Mouse (Mus musculus) embryonic fibroblast, embryonic 13.5 days (primary cell): Measurements from ENCODE around the gene Adamts18. TPM values are rescaled to one million over a fixed set of nuclear protein-coding genes. Genes with fewer than 3 reads are reported as not detected.

Experiments used
- H3K27ac ChIP-seq: 2 replicates; pipeline ENCODE4 v1.5.1; 2012; ENCODE audit warnings: low read length, control low read depth, inconsistent platforms; ENCODE audit not compliant: insufficient read depth
- H3K4me1 ChIP-seq: 2 replicates; pipeline ENCODE4 v1.6.1; 2011; ENCODE audit warnings: low read length; ENCODE audit not compliant: control insufficient read depth, insufficient read depth
- H3K4me3 ChIP-seq: 2 replicates; pipeline ENCODE4 v1.5.1; 2011; ENCODE audit warnings: mild to moderate bottlenecking, control low read depth, low read length; ENCODE audit not compliant: insufficient read depth
- CTCF ChIP-seq: IDR thresholded peaks from 2 replicates; pipeline ENCODE4 v1.5.1; 2011; ENCODE audit warnings: mild to moderate bottlenecking, control low read depth, low read length, moderate library complexity, borderline replicate concordance; ENCODE audit not compliant: insufficient read depth
- POLR2A ChIP-seq: IDR thresholded peaks from 2 replicates; pipeline ENCODE4 v1.6.1; 2011; ENCODE audit warnings: low read depth, mild to moderate bottlenecking, control low read depth, low read length, moderate library complexity
- polyA plus RNA-seq: library from polyadenylated mRNA; stranded (reverse); fragments of >200 nt; gene quantifications from 2 replicates; pipeline ENCODE4 v1.2.4, GENCODE M21; 2011; ENCODE audit warnings: low read depth; ENCODE audit not compliant: missing spikeins, insufficient read length

Adamts18 gene
- polyA plus RNA-seq, 1 experiment: 0.30 TPM

DNA sequence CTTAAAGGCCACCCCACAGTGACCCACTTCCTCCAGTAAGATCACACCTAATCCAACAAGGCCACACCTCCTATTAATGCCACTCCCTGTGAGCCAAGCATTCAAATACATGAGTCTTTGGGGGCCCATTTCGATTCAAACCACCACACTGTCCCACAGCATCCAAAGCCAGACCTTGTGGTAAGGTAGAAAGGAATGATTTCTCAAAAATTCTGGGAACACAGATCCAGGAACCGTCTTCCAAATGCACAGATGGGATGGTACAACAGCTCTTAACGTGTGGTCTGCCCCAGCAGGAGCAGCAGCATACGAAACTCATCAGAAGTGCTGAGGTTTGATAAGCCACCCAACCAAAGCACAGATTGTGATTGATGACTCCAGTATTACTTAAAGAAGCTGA lies 18.0 kb upstream of the Adamts18 start:
- Histone ChIP-seq H3K4me1 (no peaks in the 10 kb centered on the region), H3K4me3 (no peak overlapping the region), H3K27ac (no peak overlapping the region)
- TF ChIP-seq POLR2A: no peak
- TF ChIP-seq CTCF: no peak

DNA sequence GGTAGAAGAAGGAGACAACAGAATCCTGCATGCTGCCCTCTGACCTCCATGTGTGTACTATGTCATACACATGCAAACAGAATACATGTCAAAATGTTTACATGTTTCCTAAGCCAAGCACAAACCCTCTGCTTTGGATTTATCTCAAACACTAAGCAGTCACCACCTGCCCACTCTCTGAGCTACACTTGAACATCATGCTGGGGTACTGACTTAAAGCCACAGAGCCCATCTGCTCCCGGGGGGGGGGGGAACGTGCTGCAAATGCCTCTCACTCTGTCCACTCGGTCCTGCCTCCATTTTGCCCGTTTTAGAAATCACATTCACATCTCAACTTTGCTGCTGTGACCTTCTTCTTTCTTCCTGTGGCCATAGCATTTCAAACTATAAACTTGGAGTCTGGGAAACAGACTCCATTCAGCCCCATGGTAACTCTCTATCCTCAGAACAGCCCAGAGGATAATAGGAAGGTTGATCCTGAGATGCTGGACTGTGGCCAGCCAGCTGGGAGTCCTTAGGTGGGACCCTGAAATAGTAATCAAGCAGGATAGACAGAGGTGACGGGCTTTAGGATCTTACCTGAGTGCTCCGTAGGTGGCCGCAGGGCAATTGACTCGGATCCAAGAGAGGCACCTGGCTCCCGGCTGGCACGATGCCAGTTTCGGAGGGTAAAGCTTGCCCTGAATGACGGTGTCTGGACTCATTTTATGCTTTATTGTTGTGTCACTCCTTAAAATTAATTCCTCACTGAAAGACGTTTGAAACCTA lies 17.0 kb upstream of the Adamts18 start:
- Histone ChIP-seq H3K4me3 (no peak overlapping the region), H3K27ac (no peak overlapping the region), H3K4me1 (no peaks in the 10 kb centered on the region)
- TF ChIP-seq POLR2A: no peak
- no peak for TF ChIP-seq CTCF

DNA sequence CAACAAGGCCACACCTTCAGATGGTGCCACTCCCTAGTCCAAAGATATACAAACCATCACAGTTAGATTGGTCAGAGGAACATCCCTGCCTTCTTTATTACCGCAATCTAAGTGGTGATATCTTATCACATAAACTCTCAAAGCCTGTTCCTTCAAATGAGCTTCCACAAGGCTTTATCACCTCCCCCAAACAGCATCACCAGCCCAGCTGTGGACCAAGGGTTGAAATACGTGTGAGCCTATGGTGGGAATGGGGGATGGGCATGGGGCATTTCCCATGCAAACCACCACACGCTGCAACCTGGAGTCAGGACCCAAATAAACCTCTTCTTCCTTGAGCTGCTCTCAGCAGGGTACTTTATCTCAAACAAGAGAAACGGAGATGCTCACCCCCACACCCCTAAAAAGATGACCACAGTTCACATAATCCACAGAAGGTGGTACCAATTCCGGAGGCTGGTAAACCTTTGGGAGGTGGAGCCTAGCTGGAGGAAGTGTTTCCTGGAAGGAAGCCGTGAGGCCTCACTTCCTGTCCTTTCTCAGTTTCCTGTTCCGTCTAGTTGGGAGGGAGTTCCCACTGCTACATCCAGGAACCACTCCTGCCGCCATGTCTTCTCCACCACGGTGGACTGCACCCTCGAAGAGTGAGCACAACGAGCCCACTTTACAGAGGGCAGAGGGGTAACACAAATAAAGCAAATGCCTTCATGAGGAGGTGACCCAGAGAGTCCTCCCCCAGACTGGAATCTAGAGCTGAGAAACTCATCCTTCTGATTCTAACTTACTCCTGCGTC lies 11.5 kb upstream of the Adamts18 start:
- no peak overlapping the region for H3K27ac ChIP-seq
- TF ChIP-seq CTCF (no peak), POLR2A (no peak)
- H3K4me3 ChIP-seq: no peak overlapping the region
- no peaks in the 10 kb centered on the region for H3K4me1 ChIP-seq

DNA sequence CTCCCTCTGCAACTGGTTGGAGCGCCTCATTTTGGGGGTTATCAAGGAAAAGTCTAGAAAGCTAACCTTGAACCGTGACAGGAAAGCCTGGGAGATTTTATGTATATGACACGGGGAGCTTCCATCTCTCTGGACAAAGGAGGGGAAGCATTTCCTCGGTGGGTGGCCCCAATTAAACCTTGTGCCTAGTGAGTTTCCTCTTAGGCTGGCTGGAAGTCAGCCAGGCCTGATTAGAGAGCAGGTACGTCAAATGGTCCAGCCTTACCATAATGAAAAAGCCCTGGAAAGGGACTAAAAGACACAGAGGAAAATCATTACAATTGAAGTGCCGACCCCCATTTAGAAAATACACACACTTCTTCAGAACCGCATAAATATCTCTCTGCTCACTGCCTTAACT lies 10.3 kb upstream of the Adamts18 start:
- TF ChIP-seq POLR2A (no peak), CTCF (no peak)
- Histone ChIP-seq H3K4me3 (no peak overlapping the region), H3K27ac (no peak overlapping the region), H3K4me1 (no peaks in the 10 kb centered on the region)

DNA sequence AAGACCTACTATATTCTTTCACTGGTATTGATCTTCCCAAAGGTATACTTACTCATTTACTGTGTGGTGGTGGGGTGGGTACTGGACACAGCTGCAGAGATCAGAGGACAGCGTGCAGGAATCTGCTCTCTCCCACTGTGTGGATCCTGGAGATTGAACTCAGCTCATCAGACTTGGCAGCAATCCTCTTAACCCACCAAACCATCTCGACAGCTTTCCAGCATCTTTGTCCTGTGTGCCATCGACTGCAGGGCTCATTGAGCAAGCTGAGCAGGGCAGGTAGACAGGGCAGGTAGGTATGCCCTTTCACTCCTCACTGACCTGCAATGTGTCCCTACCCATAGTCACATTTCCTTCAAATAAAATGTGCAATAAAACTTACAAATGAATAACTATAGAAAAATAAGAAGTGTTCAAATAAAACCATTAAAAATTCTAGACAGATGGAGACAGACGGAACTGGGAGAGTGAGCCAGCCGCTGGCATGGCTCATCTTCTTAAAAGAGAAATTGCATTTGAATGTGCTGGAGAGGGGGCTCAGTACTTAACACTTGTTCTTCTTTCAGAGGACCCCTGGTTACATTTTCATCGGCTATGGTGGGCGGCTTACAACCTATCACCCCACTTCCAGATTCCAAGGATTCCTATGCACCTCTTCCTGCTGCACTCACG lies 6.2 kb upstream of the Adamts18 start:
- H3K4me3 ChIP-seq: no peak overlapping the region
- no peak for TF ChIP-seq POLR2A
- no peak for TF ChIP-seq CTCF
- H3K27ac ChIP-seq: no peak overlapping the region
- no peaks in the 10 kb centered on the region for H3K4me1 ChIP-seq

DNA sequence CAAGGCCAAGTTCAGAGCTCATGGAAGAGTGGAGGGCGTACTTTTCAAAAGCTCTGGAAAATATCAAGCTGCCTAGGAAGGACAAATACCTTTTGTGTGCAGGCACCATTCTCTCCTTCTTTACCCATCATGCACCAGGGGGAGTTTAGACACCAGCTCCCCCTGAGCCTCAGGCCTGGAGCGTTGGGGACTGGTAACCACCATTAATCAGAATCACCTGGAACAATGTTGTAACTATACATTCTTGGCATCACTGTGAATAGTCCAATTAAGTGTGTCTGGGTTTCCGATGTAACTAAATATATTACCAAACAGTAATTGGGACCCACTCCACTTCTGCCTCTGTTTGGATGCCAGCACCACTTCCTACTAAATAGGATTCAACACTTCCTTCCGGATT lies 5.2 kb upstream of the Adamts18 start:
- no peak for TF ChIP-seq CTCF
- no peak for TF ChIP-seq POLR2A
- Histone ChIP-seq H3K4me3 (no peak overlapping the region), H3K27ac (no peak overlapping the region), H3K4me1 (no peaks in the 10 kb centered on the region)

DNA sequence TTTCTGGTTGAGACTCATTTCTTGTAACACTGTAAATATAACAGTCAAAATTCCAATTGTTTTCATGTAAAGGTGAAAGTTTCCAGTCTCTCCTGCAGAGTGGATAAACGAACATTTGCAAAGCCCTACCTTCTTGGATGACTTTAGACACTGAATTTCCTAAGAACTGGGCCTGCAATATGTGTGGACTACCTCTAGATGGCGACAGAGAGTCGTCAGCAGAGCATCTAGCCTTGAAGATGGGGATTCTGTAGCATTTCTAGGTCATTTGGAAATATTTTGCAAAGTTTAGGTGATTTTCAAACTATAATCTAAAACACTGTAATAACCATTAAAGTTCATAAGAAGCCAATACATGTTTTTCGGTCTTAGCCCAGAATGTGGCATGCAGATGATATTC lies 3.1 kb upstream of the Adamts18 start:
- Histone ChIP-seq H3K4me1 (peaks cover 2% of the 10 kb centered on the region; the same call in 1 of the 2 replicates), H3K27ac (no peak overlapping the region), H3K4me3 (no peak overlapping the region)
- TF ChIP-seq CTCF: peak; percentile 20; the same call in 1 of the 2 replicates
- no peak for TF ChIP-seq POLR2A

DNA sequence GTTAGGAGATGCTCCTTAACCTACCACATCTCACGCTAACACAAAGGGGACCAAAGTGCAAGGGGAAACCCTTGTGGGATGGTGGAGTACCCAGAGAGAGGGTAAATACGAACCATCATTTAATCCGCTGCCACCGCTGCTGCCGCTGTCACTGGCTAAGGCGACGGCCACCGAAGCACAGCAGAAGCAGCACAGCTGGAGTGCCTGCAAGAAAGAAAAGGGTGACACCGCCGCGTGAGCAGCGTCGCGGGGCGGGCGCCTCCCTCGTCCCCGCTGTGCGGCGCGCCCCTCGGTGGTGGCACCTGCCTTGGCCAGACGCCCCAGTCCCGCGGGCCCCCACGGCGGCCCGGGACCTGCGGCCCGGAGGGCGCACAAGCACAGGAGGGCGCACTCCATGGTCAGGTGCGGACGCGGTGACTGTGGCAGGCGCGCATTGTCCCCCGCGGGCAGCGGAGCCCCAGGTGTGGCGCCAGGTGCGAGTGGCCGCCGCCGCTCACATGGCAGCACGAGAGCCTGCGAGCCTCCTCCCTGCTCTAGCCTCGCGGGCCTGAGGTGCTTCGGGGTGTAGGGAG lies 371 bp downstream of the Adamts18 start:
- Histone ChIP-seq H3K4me1 (peaks cover 2% of the 10 kb centered on the region; the same call in 1 of the 2 replicates), H3K4me3 (peak overlapping the region; percentile 36), H3K27ac (no peak overlapping the region)
- TF ChIP-seq POLR2A (no peak), CTCF (no peak)

DNA sequence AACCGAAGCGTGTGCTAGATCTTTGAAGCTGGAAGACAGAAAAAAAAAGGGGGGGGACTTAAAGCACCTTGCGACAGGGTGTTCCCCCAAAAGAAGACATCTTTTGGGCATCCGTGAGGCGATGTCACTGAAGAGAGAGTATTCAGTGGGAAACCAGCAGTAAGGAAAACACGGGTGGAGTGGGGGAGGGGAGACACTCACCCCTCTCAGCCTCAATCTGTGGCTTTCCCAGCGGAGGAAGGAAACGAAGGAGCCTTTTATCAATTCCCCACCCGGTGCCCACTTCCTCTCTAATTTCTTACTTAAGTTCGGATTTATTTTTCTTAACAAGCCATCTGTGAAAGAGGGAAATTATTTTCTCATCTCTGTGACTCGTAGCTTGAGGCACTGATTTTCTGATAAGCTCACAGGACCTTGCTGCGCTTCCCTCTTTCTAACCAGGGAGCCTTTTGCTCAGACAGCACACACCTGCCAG lies 895 bp downstream of the Adamts18 start:
- peaks cover 2% of the 10 kb centered on the region; the same call in 1 of the 2 replicates for H3K4me1 ChIP-seq
- H3K27ac ChIP-seq: no peak overlapping the region
- TF ChIP-seq CTCF (no peak), POLR2A (no peak)
- H3K4me3 ChIP-seq: no peak overlapping the region
